Mouse (Mus musculus) spleen, postnatal 36 days (tissue): Measurements from ENCODE around the gene Suclg2.

Experiments used
- DNase-seq, 2 experiments: peaks; one replicate each; pipeline ENCODE4 v3.0.0; 2022; ENCODE audit warnings: low spot score in 2 of 2, mixed read lengths in 1 of 2

The Suclg2 gene

GRCm38 (mm10) chr6:95718031-95718968, at the start of gene Suclg2:
Gene Suclg2 (minus strand): TSS chr6:95718800.
- DNase-seq = peak; percentile 80 to 81

- no peak for DNase-seq
Measured at GRCm38 (mm10) chr6:95766566-95766965, 48.0 kb upstream of the Suclg2 start.

GRCm38 (mm10) chr6:95759558-95760172, 41.1 kb upstream of the Suclg2 start:
- no peak for DNase-seq

- no peak for DNase-seq
Measured at GRCm38 (mm10) chr6:95742378-95742777, 23.8 kb upstream of the Suclg2 start.

- DNase-seq = no peak
Measured at GRCm38 (mm10) chr6:95731570-95732367, 13.2 kb upstream of the Suclg2 start.

- no peak for DNase-seq
Measured at GRCm38 (mm10) chr6:95729399-95729798, 10.8 kb upstream of the Suclg2 start.

GRCm38 (mm10) chr6:95725281-95725680, 6.7 kb upstream of the Suclg2 start:
- no peak for DNase-seq

- no peak for DNase-seq
Measured at GRCm38 (mm10) chr6:95723361-95723760, 4.8 kb upstream of the Suclg2 start.

GRCm38 (mm10) chr6:95719791-95720190, 1.2 kb upstream of the Suclg2 start:
- no peak for DNase-seq

- DNase-seq = no peak
Measured at GRCm38 (mm10) chr6:95718969-95719333, 351 bp upstream of the Suclg2 start.

- DNase-seq = no peak
Measured at GRCm38 (mm10) chr6:95717071-95717470, 1.5 kb downstream of the Suclg2 start.

- no peak for DNase-seq
Measured at GRCm38 (mm10) chr6:95716476-95716875, 2.1 kb downstream of the Suclg2 start.

- no peak for DNase-seq
Measured at GRCm38 (mm10) chr6:95713245-95713644, 5.4 kb downstream of the Suclg2 start.

GRCm38 (mm10) chr6:95712081-95712480, 6.5 kb downstream of the Suclg2 start:
- no peak for DNase-seq

- no peak for DNase-seq
Measured at GRCm38 (mm10) chr6:95711671-95712070, 6.9 kb downstream of the Suclg2 start.

GRCm38 (mm10) chr6:95710886-95711285, 7.7 kb downstream of the Suclg2 start:
- DNase-seq = no peak

GRCm38 (mm10) chr6:95709531-95709930, 9.1 kb downstream of the Suclg2 start:
- no peak for DNase-seq

GRCm38 (mm10) chr6:95709106-95709505, 9.5 kb downstream of the Suclg2 start:
- DNase-seq = no peak

GRCm38 (mm10) chr6:95704626-95705025, 14.0 kb downstream of the Suclg2 start:
- no peak for DNase-seq

GRCm38 (mm10) chr6:95702200-95702599, 16.4 kb downstream of the Suclg2 start:
- no peak for DNase-seq

- no peak for DNase-seq
Measured at GRCm38 (mm10) chr6:95701786-95702185, 16.8 kb downstream of the Suclg2 start.

GRCm38 (mm10) chr6:95700981-95701610, 17.5 kb downstream of the Suclg2 start:
- DNase-seq = no peak
